Mouse (Mus musculus): ENCODE results near the gene Dlk2. TPM values are rescaled to one million over a fixed set of nuclear protein-coding genes. Genes with fewer than 3 reads are reported as not detected.

The Dlk2 gene
- polyA plus RNA-seq, 1 experiment from 2014 or later: 13.0 TPM

DNA sequence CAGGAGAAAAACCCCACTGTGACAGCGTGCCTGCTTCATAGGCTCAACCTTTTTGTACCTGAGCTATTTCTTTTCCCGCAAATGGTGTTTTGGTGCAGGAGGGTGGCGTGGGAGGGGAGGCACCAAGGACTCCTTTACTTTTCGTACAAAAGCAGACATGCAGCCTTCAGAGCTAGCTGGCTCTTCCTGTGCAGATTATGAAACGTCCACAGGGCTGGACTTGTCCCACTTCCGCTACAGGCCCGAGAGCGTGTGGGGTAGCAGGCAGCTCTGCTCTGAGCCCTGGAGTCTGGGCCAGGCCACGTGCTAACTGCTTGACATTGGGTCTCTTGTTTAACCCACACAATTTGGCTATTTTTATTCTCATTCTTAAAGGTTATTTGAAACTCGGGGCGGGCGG is 4.7 kb downstream of the Dlk2 start:
- H3K4me3 ChIP-seq (replicated peaks; ENCODE audit: low read length): no peak overlapping the region
- no peaks in the 10 kb centered on the region for H3K9me3 ChIP-seq (ENCODE audit: control insufficient read depth, low read length)
- ATAC-seq: no peak
- H3K9ac ChIP-seq (replicated peaks; ENCODE audit: low read depth, low read length): no peak overlapping the region
- peaks cover 18% of the 10 kb centered on the region for H3K4me1 ChIP-seq (replicated peaks; ENCODE audit: control insufficient read depth, insufficient read depth, low read length)
- peaks cover 4% of the 10 kb centered on the region; the same call in 1 of the 2 replicates for H3K27me3 ChIP-seq (replicated peaks; ENCODE audit: control insufficient read depth, insufficient read depth, low read length)
- H3K4me2 ChIP-seq (ENCODE audit: low read length): no peak overlapping the region
- 76% methylated on average over 12 of the region's 12 CpGs for WGBS
- no peaks in the 10 kb centered on the region for H3K36me3 ChIP-seq (ENCODE audit: control insufficient read depth, insufficient read depth)
- no peak overlapping the region for H3K27ac ChIP-seq (ENCODE audit: low read length)

DNA sequence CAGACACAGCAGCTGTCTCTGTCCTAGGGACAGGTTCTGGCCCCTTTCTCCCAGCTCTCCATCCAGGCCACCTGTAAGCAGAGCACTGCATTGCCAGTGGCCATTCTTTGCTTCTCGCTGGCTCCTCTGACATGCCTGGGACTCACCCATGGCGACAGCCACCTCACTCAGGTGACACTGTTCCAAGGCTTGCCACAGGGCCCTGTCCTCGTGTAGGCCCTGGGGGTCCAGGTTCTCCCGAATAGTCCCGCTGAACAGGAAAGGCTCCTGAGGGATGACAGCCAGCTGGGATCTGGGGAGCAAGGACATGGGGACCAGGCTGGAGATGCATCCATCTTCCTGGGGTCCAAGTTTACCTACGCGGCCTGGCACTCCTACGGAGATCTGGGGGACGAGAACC is 7.0 kb downstream of the Dlk2 start:
- 94% methylated on average over 9 of the region's 9 CpGs for WGBS
- ATAC-seq: no peak
- Histone ChIP-seq H3K27me3 (replicated peaks; ENCODE audit: control insufficient read depth, insufficient read depth, low read length) (no peaks in the 10 kb centered on the region), H3K27ac (ENCODE audit: low read length) (no peak overlapping the region), H3K4me3 (replicated peaks; ENCODE audit: low read length) (no peak overlapping the region), H3K9ac (replicated peaks; ENCODE audit: low read depth, low read length) (no peak overlapping the region), H3K4me1 (replicated peaks; ENCODE audit: control insufficient read depth, insufficient read depth, low read length) (peaks cover 1% of the 10 kb centered on the region), H3K36me3 (ENCODE audit: control insufficient read depth, insufficient read depth) (no peaks in the 10 kb centered on the region), H3K9me3 (ENCODE audit: control insufficient read depth, low read length) (no peaks in the 10 kb centered on the region), H3K4me2 (ENCODE audit: low read length) (no peak overlapping the region)

DNA sequence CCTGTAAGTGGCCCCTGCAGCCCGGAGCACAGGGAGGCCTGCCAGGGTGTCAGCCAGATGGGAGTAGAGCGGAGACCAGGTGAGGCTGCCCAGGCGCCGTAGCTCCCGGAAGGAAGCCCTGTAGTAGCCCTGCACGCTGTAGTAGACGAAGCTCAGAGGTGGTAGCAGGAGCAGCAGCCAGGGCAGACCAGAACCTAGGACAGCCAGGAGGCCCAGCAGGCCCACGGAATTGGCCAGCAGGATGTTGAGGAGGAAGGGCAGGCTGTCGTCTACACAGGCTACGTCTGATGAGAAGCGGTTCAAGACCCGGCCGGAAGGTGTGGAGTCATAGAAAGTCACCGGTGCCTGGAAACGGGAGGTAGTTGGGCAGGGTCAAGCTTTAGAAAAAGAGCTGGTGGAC is 9.7 kb downstream of the Dlk2 start:
- H3K9me3 ChIP-seq (ENCODE audit: control insufficient read depth, low read length): no peaks in the 10 kb centered on the region
- H3K9ac ChIP-seq (replicated peaks; ENCODE audit: low read depth, low read length): no peak overlapping the region
- no peak overlapping the region for H3K4me2 ChIP-seq (ENCODE audit: low read length)
- no peaks in the 10 kb centered on the region for H3K27me3 ChIP-seq (replicated peaks; ENCODE audit: control insufficient read depth, insufficient read depth, low read length)
- no peak for ATAC-seq
- no peak overlapping the region for H3K4me3 ChIP-seq (replicated peaks; ENCODE audit: low read length)
- H3K27ac ChIP-seq (ENCODE audit: low read length): no peak overlapping the region
- 93% methylated on average over 15 of the region's 15 CpGs for WGBS
- H3K36me3 ChIP-seq (ENCODE audit: control insufficient read depth, insufficient read depth): no peaks in the 10 kb centered on the region
- no peaks in the 10 kb centered on the region for H3K4me1 ChIP-seq (replicated peaks; ENCODE audit: control insufficient read depth, insufficient read depth, low read length)

DNA sequence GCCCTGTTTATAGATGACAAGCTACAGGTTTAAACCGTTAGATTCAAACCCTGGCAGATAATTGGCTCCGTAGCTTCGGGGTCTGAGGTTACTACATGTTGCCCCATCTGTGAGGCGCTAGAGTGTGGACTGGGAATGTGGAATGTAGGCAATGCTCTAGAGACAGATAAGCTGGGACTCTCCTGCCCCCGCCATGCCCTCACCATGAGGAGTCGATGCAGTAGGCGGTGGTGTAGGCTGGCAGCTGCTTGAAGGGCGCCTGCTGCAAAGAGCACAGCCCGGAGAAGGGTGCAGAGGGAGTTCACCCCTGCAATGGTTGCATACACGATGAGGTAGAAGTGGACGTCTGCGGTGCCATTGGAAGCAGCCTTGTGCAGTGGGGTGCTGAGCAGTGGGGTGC is 12.6 kb downstream of the Dlk2 start:
- Histone ChIP-seq H3K36me3 (ENCODE audit: control insufficient read depth, insufficient read depth) (no peaks in the 10 kb centered on the region), H3K27ac (ENCODE audit: low read length) (no peak overlapping the region), H3K27me3 (replicated peaks; ENCODE audit: control insufficient read depth, insufficient read depth, low read length) (no peaks in the 10 kb centered on the region), H3K9me3 (ENCODE audit: control insufficient read depth, low read length) (no peaks in the 10 kb centered on the region), H3K4me1 (replicated peaks; ENCODE audit: control insufficient read depth, insufficient read depth, low read length) (no peaks in the 10 kb centered on the region), H3K4me3 (replicated peaks; ENCODE audit: low read length) (no peak overlapping the region), H3K4me2 (ENCODE audit: low read length) (no peak overlapping the region), H3K9ac (replicated peaks; ENCODE audit: low read depth, low read length) (no peak overlapping the region)
- ATAC-seq: no peak
- WGBS: 86% methylated on average over 12 of the region's 12 CpGs

DNA sequence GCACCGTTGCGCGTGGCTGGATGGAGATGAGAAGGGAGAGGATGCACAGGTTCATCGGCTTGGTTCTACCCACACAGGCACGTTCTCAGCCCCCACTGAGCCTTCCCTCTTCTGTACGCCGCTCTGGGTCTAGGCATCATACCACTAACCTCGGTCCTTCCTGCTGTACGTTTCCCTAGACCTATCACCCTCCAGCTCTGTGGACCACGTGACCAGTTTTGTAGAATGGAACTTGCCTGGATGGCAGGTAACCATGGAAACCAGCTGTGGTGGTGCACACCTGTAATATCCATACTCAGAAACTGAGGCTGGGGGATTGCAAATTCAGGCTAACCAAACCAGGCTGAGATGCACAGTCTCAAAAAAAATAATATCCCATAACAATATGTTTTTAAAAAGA is 13.3 kb downstream of the Dlk2 start:
- no peak for ATAC-seq
- Histone ChIP-seq H3K27ac (ENCODE audit: low read length) (no peak overlapping the region), H3K9ac (replicated peaks; ENCODE audit: low read depth, low read length) (no peak overlapping the region), H3K4me3 (replicated peaks; ENCODE audit: low read length) (no peak overlapping the region), H3K4me2 (ENCODE audit: low read length) (no peak overlapping the region), H3K4me1 (replicated peaks; ENCODE audit: control insufficient read depth, insufficient read depth, low read length) (no peaks in the 10 kb centered on the region), H3K9me3 (ENCODE audit: control insufficient read depth, low read length) (no peaks in the 10 kb centered on the region), H3K27me3 (replicated peaks; ENCODE audit: control insufficient read depth, insufficient read depth, low read length) (no peaks in the 10 kb centered on the region), H3K36me3 (ENCODE audit: control insufficient read depth, insufficient read depth) (no peaks in the 10 kb centered on the region)
- WGBS: 86% methylated on average over 10 of the region's 10 CpGs

DNA sequence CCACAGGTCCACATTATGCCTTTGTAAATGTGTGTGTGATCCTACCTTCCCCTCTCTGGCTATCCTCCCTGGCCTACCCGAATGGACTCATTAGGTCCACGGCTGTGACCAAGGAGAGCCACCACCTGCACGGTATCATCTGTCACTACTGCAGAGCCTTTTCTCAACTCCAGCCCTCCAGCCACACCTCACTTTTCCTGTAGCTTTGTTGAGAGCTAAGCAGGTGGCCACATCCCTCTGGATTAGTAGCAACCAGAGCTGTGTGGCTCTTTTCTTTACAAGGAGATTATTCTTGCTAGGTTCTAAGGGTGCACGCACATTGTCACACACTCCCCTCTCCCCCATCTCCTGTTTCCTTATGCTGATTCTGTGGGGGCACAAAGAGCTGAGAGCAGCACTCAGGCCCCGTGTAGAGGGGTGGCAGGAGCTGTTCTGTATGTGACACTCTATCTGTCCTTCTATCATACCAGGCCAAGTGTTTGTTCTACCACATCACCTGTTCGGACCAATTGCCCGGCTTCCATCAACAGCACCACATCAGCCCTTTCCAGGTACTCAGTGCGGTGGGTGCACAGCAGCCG is 16.0 kb downstream of the Dlk2 start:
- 88% methylated on average over 9 of the region's 9 CpGs for WGBS
- ATAC-seq: no peak
- no peak overlapping the region for H3K9ac ChIP-seq (replicated peaks; ENCODE audit: low read depth, low read length)

DNA sequence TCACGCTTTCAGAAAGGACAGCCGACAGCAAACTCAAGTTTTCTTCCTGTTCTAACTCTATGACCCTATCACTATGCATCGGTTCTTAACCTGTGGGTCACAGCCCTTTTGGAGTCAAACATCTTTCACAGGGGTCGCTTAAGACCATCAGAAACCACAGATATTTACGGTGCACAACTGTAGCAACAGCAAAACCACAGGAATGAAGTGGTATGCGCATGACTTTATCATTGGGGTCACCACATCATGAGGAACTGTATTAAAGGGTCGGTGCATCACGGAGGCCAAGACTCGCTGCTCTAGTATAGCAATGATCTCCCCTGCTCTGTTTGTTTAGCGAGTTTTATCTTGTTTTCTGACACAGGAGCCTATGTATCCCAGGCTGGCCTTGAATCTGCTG is 18.6 kb downstream of the Dlk2 start:
- no peak overlapping the region for H3K4me2 ChIP-seq (ENCODE audit: low read length)
- no peaks in the 10 kb centered on the region for H3K9me3 ChIP-seq (ENCODE audit: control insufficient read depth, low read length)
- H3K27ac ChIP-seq (ENCODE audit: low read length): no peak overlapping the region
- no peak for ATAC-seq
- WGBS: 92% methylated on average over 10 of the region's 10 CpGs
- no peaks in the 10 kb centered on the region for H3K4me1 ChIP-seq (replicated peaks; ENCODE audit: control insufficient read depth, insufficient read depth, low read length)
- H3K9ac ChIP-seq (replicated peaks; ENCODE audit: low read depth, low read length): no peak overlapping the region
- H3K4me3 ChIP-seq (replicated peaks; ENCODE audit: low read length): no peak overlapping the region
- no peaks in the 10 kb centered on the region for H3K36me3 ChIP-seq (ENCODE audit: control insufficient read depth, insufficient read depth)
- H3K27me3 ChIP-seq (replicated peaks; ENCODE audit: control insufficient read depth, insufficient read depth, low read length): no peaks in the 10 kb centered on the region

More for the DNA sequence above, 16.0 kb downstream of the Dlk2 start:
- Histone ChIP-seq H3K9me3 (ENCODE audit: control insufficient read depth, low read length) (no peaks in the 10 kb centered on the region), H3K27ac (ENCODE audit: low read length) (no peak overlapping the region), H3K4me3 (replicated peaks; ENCODE audit: low read length) (no peak overlapping the region), H3K27me3 (replicated peaks; ENCODE audit: control insufficient read depth, insufficient read depth, low read length) (no peaks in the 10 kb centered on the region), H3K4me1 (replicated peaks; ENCODE audit: control insufficient read depth, insufficient read depth, low read length) (no peaks in the 10 kb centered on the region), H3K4me2 (ENCODE audit: low read length) (no peak overlapping the region), H3K36me3 (ENCODE audit: control insufficient read depth, insufficient read depth) (no peaks in the 10 kb centered on the region)

DNA sequence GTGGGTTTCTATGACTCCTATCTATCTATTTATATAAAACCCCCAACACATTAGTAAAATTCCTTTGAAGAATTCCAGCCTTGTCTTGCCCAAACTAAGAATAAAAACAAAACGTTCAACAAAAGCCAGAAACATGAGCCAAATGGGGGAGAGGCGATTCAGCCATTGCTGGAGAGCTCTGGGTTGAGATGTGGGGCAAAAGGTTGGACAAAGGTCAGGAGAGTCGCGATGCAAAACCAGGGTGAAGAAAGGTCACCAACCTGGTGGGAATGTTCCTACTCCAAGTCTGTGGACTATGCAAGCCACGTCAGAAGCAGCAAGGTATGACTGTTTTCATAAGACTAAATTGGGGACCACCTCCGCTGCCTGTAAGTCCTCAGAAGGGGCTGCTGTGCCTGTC is 23.3 kb downstream of the Dlk2 start:
- H3K4me2 ChIP-seq (ENCODE audit: low read length): no peak overlapping the region
- WGBS: 84% methylated on average over 6 of the region's 6 CpGs
- ATAC-seq: no peak

DNA sequence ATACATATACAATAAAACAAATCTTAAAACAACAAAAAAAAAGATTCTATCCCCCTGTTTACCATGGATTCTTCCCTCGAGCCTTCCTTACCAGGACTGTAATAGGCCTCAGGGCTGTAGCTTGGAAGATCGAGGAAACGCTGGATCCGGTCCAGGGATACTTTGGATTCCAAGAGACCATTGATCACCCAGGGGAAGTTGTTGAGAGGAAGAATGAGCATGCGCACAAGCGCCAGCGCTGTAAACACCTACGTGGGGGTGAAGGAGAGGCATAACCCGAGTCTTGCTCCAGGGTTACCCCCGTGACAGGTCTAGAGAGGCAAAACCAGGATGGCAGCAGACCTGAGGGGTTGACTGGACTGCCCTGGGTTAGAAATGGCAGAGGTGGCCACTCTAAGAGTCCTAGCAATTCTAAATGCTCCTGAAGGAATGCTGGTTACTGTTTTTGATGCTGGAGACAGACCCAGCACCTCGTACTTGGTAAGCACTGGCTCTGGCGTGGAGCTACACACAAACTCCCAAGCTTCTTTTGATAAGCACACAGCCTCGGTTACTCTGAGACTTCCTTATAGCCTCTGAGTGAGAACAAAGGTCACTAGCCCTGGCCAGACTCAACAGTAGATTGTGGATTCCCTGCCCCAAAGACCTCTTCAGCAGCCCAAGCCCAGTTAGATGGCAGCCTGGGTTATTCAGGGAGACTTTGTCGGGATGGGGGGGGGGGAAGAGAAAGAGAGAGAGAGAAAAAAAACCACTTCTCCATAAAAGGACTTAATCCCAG is 25.0 kb downstream of the Dlk2 start:
- Histone ChIP-seq H3K4me2 (ENCODE audit: low read length) (no peak overlapping the region), H3K36me3 (ENCODE audit: control insufficient read depth, insufficient read depth) (no peaks in the 10 kb centered on the region), H3K27ac (ENCODE audit: low read length) (no peak overlapping the region), H3K9me3 (ENCODE audit: control insufficient read depth, low read length) (no peaks in the 10 kb centered on the region), H3K4me1 (replicated peaks; ENCODE audit: control insufficient read depth, insufficient read depth, low read length) (peaks cover 4% of the 10 kb centered on the region), H3K27me3 (replicated peaks; ENCODE audit: control insufficient read depth, insufficient read depth, low read length) (no peaks in the 10 kb centered on the region), H3K9ac (replicated peaks; ENCODE audit: low read depth, low read length) (no peak overlapping the region), H3K4me3 (replicated peaks; ENCODE audit: low read length) (no peak overlapping the region)
- 90% methylated on average over 14 of the region's 14 CpGs for WGBS
- ATAC-seq: no peak

More for the DNA sequence above, 23.3 kb downstream of the Dlk2 start:
- no peaks in the 10 kb centered on the region for H3K4me1 ChIP-seq (replicated peaks; ENCODE audit: control insufficient read depth, insufficient read depth, low read length)
- H3K9ac ChIP-seq (replicated peaks; ENCODE audit: low read depth, low read length): no peak overlapping the region
- H3K9me3 ChIP-seq (ENCODE audit: control insufficient read depth, low read length): no peaks in the 10 kb centered on the region
- H3K4me3 ChIP-seq (replicated peaks; ENCODE audit: low read length): no peak overlapping the region
- H3K36me3 ChIP-seq (ENCODE audit: control insufficient read depth, insufficient read depth): no peaks in the 10 kb centered on the region
- H3K27me3 ChIP-seq (replicated peaks; ENCODE audit: control insufficient read depth, insufficient read depth, low read length): no peaks in the 10 kb centered on the region
- H3K27ac ChIP-seq (ENCODE audit: low read length): no peak overlapping the region

All from forebrain, embryonic 16.5 days (tissue).